Mouse (Mus musculus) limb, embryonic 15.5 days (tissue): ENCODE data around the gene Hmg20b. TPM values are rescaled to one million over a fixed set of nuclear protein-coding genes. Genes with fewer than 3 reads are reported as not detected.

Source experiments
- ATAC-seq: fragments of 200-750 bp; cut with Nextera tagmentation; 2 replicates; pipeline ENCODE4 v1.8.0; 2017; ENCODE audit warnings: low read depth, moderate TSS enrichment; ENCODE audit not compliant: insufficient number of reproducible peaks, low FRiP score, low TSS enrichment
- H3K27ac ChIP-seq: fragments of 300-500 bp; sonication (generic); 2 replicates; pipeline ENCODE4 v1.5.1; 2015; ENCODE audit warnings: moderate library complexity, mild to moderate bottlenecking, inconsistent platforms
- H3K27me3 ChIP-seq: fragments of 300-500 bp; sonication (generic); 2 replicates; pipeline ENCODE4 v1.6.1; 2015; ENCODE audit warnings: inconsistent platforms
- H3K36me3 ChIP-seq: fragments of 300-500 bp; sonication (generic); 2 replicates; pipeline ENCODE4 v1.6.1; 2015; ENCODE audit warnings: inconsistent platforms
- H3K4me1 ChIP-seq: fragments of 300-500 bp; sonication (generic); 2 replicates; pipeline ENCODE4 v1.6.1; 2015; ENCODE audit warnings: inconsistent platforms
- H3K4me2 ChIP-seq: fragments of 300-500 bp; sonication (generic); 2 replicates; pipeline ENCODE4 v1.6.1; 2015; ENCODE audit warnings: mild to moderate bottlenecking, inconsistent platforms
- H3K4me3 ChIP-seq: fragments of 300-500 bp; sonication (generic); 2 replicates; pipeline ENCODE4 v1.5.1; 2015; ENCODE audit warnings: mild to moderate bottlenecking, inconsistent platforms
- H3K9ac ChIP-seq: fragments of 300-500 bp; sonication (generic); 2 replicates; pipeline ENCODE4 v1.6.1; 2015; ENCODE audit warnings: inconsistent platforms
- H3K9me3 ChIP-seq: fragments of 300-500 bp; sonication (generic); 2 replicates; pipeline ENCODE4 v1.6.1; 2016; ENCODE audit warnings: inconsistent platforms
- WGBS: fragments of 180-500 bp; shearing (Covaris S2); methylation state at CpG from one replicate; pipeline ENCODE4 v1.1.7; 2015; 5-methylcytosine and 5-hydroxymethylcytosine counted together
- polyA plus RNA-seq: library from polyadenylated mRNA; unstranded; fragments of >200 nt; fragmentation: Nextera tagmentation; extraction: Ambion mirVana; gene quantifications from 2 replicates; pipeline ENCODE4 v1.2.1, GENCODE M21; 2015

Gene Hmg20b
- polyA plus RNA-seq, 1 experiment from 2014 or later, result 89.9 TPM

DNA sequence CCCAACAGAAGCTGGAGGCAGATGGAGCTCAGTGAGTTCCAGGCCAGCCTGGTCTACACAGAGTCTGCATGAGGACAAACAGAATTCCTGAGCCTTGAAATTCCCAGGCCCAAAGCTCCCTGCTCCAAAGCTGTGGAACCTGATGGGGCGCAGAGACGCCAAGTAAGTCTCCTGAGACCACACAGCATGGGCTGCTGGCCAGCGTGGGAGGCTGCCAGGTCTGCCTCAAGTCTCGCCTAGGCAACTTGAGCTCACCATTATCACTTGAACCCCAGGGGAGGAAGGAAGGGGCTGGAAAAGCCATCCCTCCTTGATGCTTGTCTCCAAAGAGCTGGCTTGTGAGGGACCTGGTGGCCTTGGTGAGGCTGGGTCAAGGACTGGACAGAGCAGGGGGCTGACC, 20.3 kb downstream of the Hmg20b start:
- Histone ChIP-seq H3K9me3 (no peaks in the 10 kb centered on the region), H3K36me3 (peaks cover 30% of the 10 kb centered on the region), H3K9ac (0 out of 2 replicates have a peak overlapping the region, but pooled peaks have one; percentile 7), H3K27me3 (peaks cover 20% of the 10 kb centered on the region), H3K27ac (peak overlapping the region; percentile 91), H3K4me2 (peak overlapping the region; percentile 27), H3K4me3 (peak overlapping the region; percentile 5; the same call in 1 of the 2 replicates), H3K4me1 (peaks cover 54% of the 10 kb centered on the region)
- 43% methylated on average over 4 of the region's 4 CpGs for WGBS
- no peak for ATAC-seq

- peaks cover 14% of the 10 kb centered on the region for H3K27me3 ChIP-seq
- H3K9ac ChIP-seq, result 0 out of 2 replicates have a peak overlapping the region, but pooled peaks have one; percentile 7
- peak overlapping the region; percentile 91 for H3K27ac ChIP-seq
- H3K4me2 ChIP-seq, result peak overlapping the region; percentile 29
- peaks cover 48% of the 10 kb centered on the region for H3K4me1 ChIP-seq
- H3K36me3 ChIP-seq, result peaks cover 36% of the 10 kb centered on the region
- ATAC-seq, result peak; percentile 63
- 45% methylated on average over 10 of the region's 10 CpGs for WGBS
- H3K9me3 ChIP-seq, result no peaks in the 10 kb centered on the region
- H3K4me3 ChIP-seq, result peak overlapping the region; percentile 5; the same call in 1 of the 2 replicates
Observed at GRCm38 (mm10) chr10:81329194-81329975, 20.9 kb downstream of the Hmg20b start.

GRCm38 (mm10) chr10:81328386-81328785, 21.9 kb downstream of the Hmg20b start, which contains the start of gene Tbxa2r:
Tbxa2r (plus strand) TSS chr10:81328731.
- WGBS, result 14% methylated on average over 10 of the region's 10 CpGs
- Histone ChIP-seq H3K9me3 (no peaks in the 10 kb centered on the region), H3K4me2 (peak within 1 kb of the TSS; percentile 29; the same call in 1 of the 2 replicates), H3K9ac (no peak within 1 kb of the TSS), H3K4me3 (0 out of 2 replicates have a peak within 1 kb of the TSS, but pooled peaks have one; percentile 7), H3K27me3 (peaks cover 11% of the 10 kb centered on the region), H3K4me1 (peaks cover 46% of the 10 kb centered on the region), H3K36me3 (peaks cover 46% of the 10 kb centered on the region), H3K27ac (peak within 1 kb of the TSS; percentile 91)
- no peak for ATAC-seq

DNA sequence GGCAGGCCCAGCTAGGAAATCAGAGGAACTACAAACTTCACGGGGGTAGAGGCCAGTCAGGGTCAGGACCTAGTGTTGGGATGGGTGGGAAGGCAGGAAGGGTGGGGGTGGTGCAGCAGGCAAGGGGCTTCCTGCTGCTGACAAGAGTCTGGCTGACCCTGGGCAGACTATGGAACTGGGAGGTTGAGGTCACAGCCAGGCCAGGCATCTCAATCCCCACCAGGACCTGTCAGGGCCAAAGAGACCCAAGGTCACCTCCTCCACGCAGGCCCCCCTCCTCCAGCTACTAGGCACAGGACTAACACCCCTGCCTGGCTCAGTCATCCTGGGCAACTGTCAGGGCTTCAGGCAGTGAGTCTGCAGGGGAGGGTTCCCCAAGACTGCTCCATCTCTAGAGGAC, 22.3 kb downstream of the Hmg20b start:
- no peak overlapping the region for H3K9ac ChIP-seq
- H3K4me3 ChIP-seq, result no peak overlapping the region
- H3K36me3 ChIP-seq, result peaks cover 51% of the 10 kb centered on the region
- peaks cover 46% of the 10 kb centered on the region for H3K4me1 ChIP-seq
- WGBS, result 27% methylated on average over 2 of the region's 2 CpGs
- no peaks in the 10 kb centered on the region for H3K9me3 ChIP-seq
- no peak for ATAC-seq
- peaks cover 9% of the 10 kb centered on the region for H3K27me3 ChIP-seq
- H3K27ac ChIP-seq, result peak overlapping the region; percentile 91
- H3K4me2 ChIP-seq, result no peak overlapping the region

- H3K4me1 ChIP-seq, result peaks cover 48% of the 10 kb centered on the region
- WGBS, result 71% methylated on average over 6 of the region's 6 CpGs
- no peaks in the 10 kb centered on the region for H3K27me3 ChIP-seq
- H3K9me3 ChIP-seq, result no peaks in the 10 kb centered on the region
- no peak for ATAC-seq
- H3K27ac ChIP-seq, result no peak overlapping the region
- H3K36me3 ChIP-seq, result peaks cover 60% of the 10 kb centered on the region
- H3K9ac ChIP-seq, result no peak overlapping the region
- no peak overlapping the region for H3K4me3 ChIP-seq
- no peak overlapping the region for H3K4me2 ChIP-seq
Observed at GRCm38 (mm10) chr10:81326858-81327257, 23.4 kb downstream of the Hmg20b start.

- no peak for ATAC-seq
- Histone ChIP-seq H3K27ac (no peak overlapping the region), H3K9ac (no peak overlapping the region), H3K4me3 (no peak overlapping the region), H3K9me3 (no peaks in the 10 kb centered on the region), H3K36me3 (peaks cover 60% of the 10 kb centered on the region), H3K27me3 (no peaks in the 10 kb centered on the region), H3K4me1 (peaks cover 46% of the 10 kb centered on the region), H3K4me2 (no peak overlapping the region)
- 93% methylated on average over 18 of the region's 18 CpGs for WGBS
Observed at GRCm38 (mm10) chr10:81325781-81326180, 24.5 kb downstream of the Hmg20b start.

DNA sequence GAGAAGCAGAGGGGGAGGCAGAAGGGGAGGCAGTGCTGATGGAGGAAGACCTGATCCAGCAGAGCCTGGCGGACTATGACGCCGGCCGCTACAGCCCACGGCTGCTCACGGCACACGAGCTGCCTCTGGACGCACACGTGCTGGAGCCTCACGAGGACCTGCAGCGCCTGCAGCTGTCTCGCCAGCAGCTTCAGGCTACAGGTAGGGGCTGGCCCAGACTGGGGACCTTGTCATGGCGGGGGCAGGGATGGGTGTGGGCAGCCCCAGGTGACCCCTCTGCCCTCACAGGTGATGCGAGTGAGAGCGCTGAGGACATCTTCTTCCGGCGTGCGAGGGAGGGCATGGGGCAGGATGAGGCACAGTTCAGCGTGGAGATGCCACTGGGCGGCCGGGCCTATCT, 25.1 kb downstream of the Hmg20b start:
- H3K9ac ChIP-seq, result no peak overlapping the region
- H3K4me3 ChIP-seq, result no peak overlapping the region
- peaks cover 60% of the 10 kb centered on the region for H3K36me3 ChIP-seq
- no peaks in the 10 kb centered on the region for H3K9me3 ChIP-seq
- ATAC-seq, result no peak
- no peaks in the 10 kb centered on the region for H3K27me3 ChIP-seq
- H3K4me1 ChIP-seq, result peaks cover 40% of the 10 kb centered on the region
- H3K27ac ChIP-seq, result no peak overlapping the region
- H3K4me2 ChIP-seq, result no peak overlapping the region
- WGBS, result 94% methylated on average over 21 of the region's 21 CpGs

DNA sequence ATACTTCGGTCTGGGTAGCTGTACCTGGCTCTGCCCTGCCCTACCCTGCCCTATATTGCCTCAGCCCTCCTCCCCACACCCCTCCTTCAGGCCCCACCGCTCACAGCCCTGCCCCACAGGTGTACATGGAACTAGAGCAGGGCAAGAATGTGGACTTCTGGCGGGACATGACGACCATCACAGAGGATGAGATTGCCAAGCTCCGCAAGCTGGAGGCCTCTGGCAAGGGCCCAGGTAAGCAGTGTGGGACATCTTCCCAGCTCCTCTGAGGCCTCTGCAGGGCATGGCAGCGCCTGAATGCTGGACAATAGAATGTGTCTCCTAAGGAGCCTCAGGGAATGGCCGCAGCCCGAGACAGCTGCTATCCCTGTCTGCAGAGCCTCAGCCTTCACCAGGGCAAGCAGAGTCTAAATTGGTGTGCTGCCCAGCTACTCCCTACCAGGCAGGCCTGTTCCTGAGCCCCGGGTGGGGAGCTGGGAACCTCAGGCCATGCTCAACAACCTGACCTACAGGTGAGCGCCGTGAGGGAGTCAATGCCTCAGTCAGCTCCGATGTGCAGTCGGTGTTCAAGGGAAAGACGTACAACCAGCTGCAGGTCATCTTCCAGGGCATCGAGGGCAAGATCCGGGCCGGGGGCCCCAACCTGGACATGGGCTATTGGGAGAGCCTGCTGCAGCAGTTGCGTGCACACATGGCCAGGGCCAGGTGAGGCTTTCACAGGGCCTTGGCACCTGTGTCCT, 26.3 kb downstream of the Hmg20b start:
- peaks cover 39% of the 10 kb centered on the region for H3K4me1 ChIP-seq
- H3K4me3 ChIP-seq, result no peak overlapping the region
- H3K27ac ChIP-seq, result no peak overlapping the region
- H3K4me2 ChIP-seq, result no peak overlapping the region
- no peaks in the 10 kb centered on the region for H3K9me3 ChIP-seq
- no peaks in the 10 kb centered on the region for H3K27me3 ChIP-seq
- no peak for ATAC-seq
- H3K36me3 ChIP-seq, result peaks cover 60% of the 10 kb centered on the region
- no peak overlapping the region for H3K9ac ChIP-seq
- WGBS, result 93% methylated on average over 18 of the region's 18 CpGs

DNA sequence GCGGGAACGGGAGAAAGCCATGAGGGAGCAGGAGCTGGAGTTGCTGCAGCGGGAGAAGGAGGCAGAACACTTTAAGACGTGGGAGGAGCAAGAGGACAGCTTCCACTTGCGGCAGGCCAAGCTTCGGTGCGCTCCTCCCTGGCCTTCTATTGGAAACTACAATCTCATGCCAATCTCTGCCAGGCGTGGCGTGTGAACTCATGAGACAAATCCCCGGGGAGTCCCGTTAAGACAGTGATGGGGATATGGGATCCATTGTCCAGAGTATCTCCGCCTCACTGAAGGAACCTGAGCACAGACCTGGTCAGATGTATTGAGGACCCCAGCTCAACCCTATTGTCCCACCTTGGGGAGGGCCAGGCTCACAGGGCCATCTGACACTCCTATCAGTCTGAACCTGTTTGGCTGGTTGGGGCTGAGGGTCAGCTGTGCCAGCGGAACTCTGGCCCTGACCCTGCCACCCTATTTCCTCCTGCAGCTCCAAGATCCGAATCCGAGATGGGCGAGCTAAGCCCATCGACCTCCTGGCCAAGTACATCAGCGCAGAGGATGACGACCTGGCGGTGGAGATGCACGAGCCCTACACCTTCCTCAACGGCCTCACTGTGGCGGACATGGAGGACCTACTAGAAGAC, 27.0 kb downstream of the Hmg20b start:
- ATAC-seq, result no peak
- Histone ChIP-seq H3K4me3 (0 out of 2 replicates have a peak overlapping the region, but pooled peaks have one; percentile 99), H3K9me3 (no peaks in the 10 kb centered on the region), H3K27me3 (no peaks in the 10 kb centered on the region), H3K4me1 (peaks cover 39% of the 10 kb centered on the region), H3K9ac (no peak overlapping the region), H3K27ac (no peak overlapping the region), H3K4me2 (no peak overlapping the region), H3K36me3 (peaks cover 64% of the 10 kb centered on the region)
- WGBS, result 91% methylated on average over 23 of the region's 23 CpGs

DNA sequence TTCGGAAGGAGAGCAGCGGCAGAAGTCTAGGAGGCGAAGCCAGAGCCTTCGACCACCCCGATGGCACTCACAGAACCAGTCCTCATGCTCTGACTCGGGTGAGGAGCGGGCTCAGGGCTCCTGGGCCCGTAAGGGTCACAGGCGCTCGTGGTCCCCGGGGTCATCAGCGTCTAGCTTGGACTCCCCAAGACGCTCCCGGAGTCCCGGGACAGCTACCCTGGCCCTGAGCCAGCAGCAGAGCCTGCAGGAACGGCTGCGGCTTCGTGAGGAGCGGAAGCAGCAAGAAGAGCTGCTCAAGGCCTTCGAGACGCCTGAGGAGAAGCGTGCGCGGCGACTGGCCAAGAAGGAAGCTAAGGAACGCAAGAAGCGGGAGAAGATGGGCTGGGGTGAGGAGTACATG, 27.8 kb downstream of the Hmg20b start:
- Histone ChIP-seq H3K27me3 (no peaks in the 10 kb centered on the region), H3K36me3 (peaks cover 66% of the 10 kb centered on the region), H3K9me3 (no peaks in the 10 kb centered on the region), H3K4me1 (peaks cover 40% of the 10 kb centered on the region), H3K4me3 (peak overlapping the region; percentile 99), H3K4me2 (peak overlapping the region; percentile 74; the same call in 1 of the 2 replicates), H3K27ac (no peak overlapping the region), H3K9ac (peak overlapping the region; percentile 96; the same call in 1 of the 2 replicates)
- ATAC-seq, result no peak
- WGBS, result 93% methylated on average over 27 of the region's 27 CpGs

DNA sequence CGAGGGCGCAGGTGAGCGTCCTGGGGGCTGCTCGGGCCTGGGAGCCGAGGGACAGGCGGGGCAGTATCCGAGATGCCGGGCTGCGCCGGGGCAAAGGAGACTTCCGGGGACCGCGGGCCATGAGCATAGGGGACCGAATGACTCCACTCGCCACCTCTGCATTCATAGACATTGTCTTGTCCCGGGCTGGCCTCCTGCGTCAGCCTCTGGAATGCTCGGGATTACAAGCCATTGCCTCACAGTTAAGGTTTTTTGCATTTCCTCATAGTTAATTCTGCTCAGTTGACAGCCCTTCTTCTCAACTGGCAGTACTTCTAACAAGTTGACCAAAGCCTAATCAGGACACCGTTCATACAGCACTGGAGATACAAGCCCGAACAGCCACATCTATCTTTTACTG, 28.8 kb downstream of the Hmg20b start:
- H3K27ac ChIP-seq, result peak overlapping the region; percentile 92
- peak overlapping the region; percentile 96 for H3K9ac ChIP-seq
- H3K36me3 ChIP-seq, result peaks cover 62% of the 10 kb centered on the region
- no peaks in the 10 kb centered on the region for H3K9me3 ChIP-seq
- no peak for ATAC-seq
- H3K4me3 ChIP-seq, result peak overlapping the region; percentile 99
- 3% methylated on average over 20 of the region's 20 CpGs for WGBS
- H3K27me3 ChIP-seq, result no peaks in the 10 kb centered on the region
- peaks cover 50% of the 10 kb centered on the region for H3K4me1 ChIP-seq
- H3K4me2 ChIP-seq, result peak overlapping the region; percentile 74
